Mouse (Mus musculus) spleen, postnatal 14 days (tissue): Measurements from ENCODE around the gene Gart.
"Not testable (repeated sequence)": the region's sequence is repeated elsewhere in the genome, so short reads cannot be mapped to it uniquely, and the experiment has no call there.

Experiments used
- DNase-seq, 2 experiments: peaks; one replicate each; pipeline ENCODE4 v3.0.0; 2021 to 2022; ENCODE audit warnings: low spot score in 2 of 2

Gene Gart

GRCm38 (mm10) chr16:91648220-91648550 lies 1.4 kb upstream of the Gart start:
- peak; percentile 73 to 75 for DNase-seq

- DNase-seq: peak; percentile 88 to 93
These were observed 888 bp upstream of the Gart start, which contains the start of gene Son for GRCm38 (mm10) chr16:91647461-91648219. Son (plus strand) TSS chr16:91647506.

- DNase-seq: no peak
These were observed 653 bp downstream of the Gart start for GRCm38 (mm10) chr16:91645995-91646602.

- not testable (repeated sequence) for DNase-seq
These were observed 1.3 kb downstream of the Gart start for GRCm38 (mm10) chr16:91645420-91645819.

- DNase-seq: no peak
These were observed 1.9 kb downstream of the Gart start for GRCm38 (mm10) chr16:91644901-91645300.

GRCm38 (mm10) chr16:91640171-91640570 lies 6.6 kb downstream of the Gart start:
- DNase-seq: no peak

- no peak for DNase-seq
These were observed 7.1 kb downstream of the Gart start for GRCm38 (mm10) chr16:91639636-91640035.

GRCm38 (mm10) chr16:91639161-91639560 lies 7.6 kb downstream of the Gart start:
- no peak for DNase-seq

- DNase-seq: no peak
These were observed 13.1 kb downstream of the Gart start for GRCm38 (mm10) chr16:91633641-91634040.

GRCm38 (mm10) chr16:91632940-91633339 lies 13.8 kb downstream of the Gart start:
- no peak for DNase-seq

- DNase-seq: no peak
These were observed 14.3 kb downstream of the Gart start for GRCm38 (mm10) chr16:91632439-91632838.

GRCm38 (mm10) chr16:91630584-91630983 lies 16.2 kb downstream of the Gart start:
- no peak for DNase-seq

- DNase-seq: no peak
These were observed 17.0 kb downstream of the Gart start for GRCm38 (mm10) chr16:91629749-91630148.

- no peak for DNase-seq
These were observed 18.1 kb downstream of the Gart start for GRCm38 (mm10) chr16:91628673-91629072.

- no peak for DNase-seq
These were observed 18.9 kb downstream of the Gart start for GRCm38 (mm10) chr16:91627831-91628230.

GRCm38 (mm10) chr16:91623074-91623473 lies 23.7 kb downstream of the Gart start:
- no peak for DNase-seq

GRCm38 (mm10) chr16:91620991-91621390 lies 25.8 kb downstream of the Gart start:
- DNase-seq: no peak

- no peak for DNase-seq
These were observed 26.6 kb downstream of the Gart start for GRCm38 (mm10) chr16:91620185-91620584.

- DNase-seq: peak; percentile 51 to 78
These were observed 27.9 kb downstream of the Gart start, which contains the start of gene Dnajc28 for GRCm38 (mm10) chr16:91618511-91619501. Dnajc28 (minus strand) TSS chr16:91619026.

- no peak for DNase-seq
These were observed 32.2 kb downstream of the Gart start for GRCm38 (mm10) chr16:91614552-91614951.

GRCm38 (mm10) chr16:91612525-91612924 lies 34.2 kb downstream of the Gart start:
- no peak for DNase-seq

- no peak for DNase-seq
These were observed 35.5 kb downstream of the Gart start for GRCm38 (mm10) chr16:91611248-91611647.
